Comparison of ENCODE assay signal across 9 mouse cellular contexts in the genomic region with DNA sequence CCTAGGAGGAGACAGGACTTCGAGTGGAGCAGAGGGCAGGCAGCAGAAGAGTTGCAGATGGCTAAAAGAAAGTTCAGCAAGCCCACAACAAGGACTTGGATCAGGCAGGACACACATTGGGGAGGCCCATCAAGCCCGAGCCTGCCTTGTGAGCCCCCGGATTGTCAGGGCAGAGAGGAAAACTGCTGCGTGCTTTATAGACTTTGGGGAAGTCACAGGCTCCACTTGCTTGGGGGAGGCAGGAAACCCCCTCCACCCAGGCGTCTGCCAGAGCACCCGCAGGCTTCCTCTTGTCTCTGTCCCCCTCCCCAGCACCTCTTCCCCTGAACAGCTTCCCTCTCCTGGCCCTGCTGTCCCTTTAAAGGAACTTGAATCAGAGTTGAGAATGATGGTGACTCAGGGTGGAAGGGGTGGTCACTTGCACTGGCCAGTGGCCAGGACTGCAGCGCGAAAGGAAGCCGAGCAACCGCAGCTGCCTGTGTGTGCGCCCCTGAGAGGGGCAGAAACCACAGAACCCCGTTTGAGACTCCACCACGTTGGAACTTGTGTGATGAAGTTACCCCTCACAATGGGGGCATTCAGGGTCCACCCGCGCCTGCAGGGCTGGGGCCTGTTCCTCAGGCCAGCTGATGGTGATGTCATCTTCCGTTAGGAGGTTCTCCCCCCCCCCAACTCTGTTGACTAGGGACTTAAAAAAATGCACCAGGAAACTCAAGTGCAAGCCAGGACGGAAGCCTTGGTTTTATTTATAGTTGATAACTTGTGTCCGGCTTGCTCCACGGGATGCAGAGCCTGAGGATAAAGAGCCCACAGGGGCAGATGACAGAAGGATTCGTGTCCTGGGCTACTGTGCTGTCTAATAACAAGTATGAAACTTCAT.
DNase-seq lines count a peak whose midpoint lies in the region; ATAC-seq and TF ChIP-seq lines count a peak whose summit lies in the region.
"Had no signal": no experiment of that assay in that cellular context is flagged by ENCODE, and none has a peak within 500 bp of the region (broad histone marks: within the 10 kb centered on the region; RNA-seq: fewer than 3 reads in every experiment).

No protein-coding gene starts in this region.

- H3K9me3 ChIP-seq in heart, embryonic 14.5 days (ENCODE audit: control insufficient read depth, low read length), result no peaks in the 10 kb centered on the region
- H3K9me3 ChIP-seq in kidney, embryonic 16.5 days (ENCODE audit: low read length), result no peaks in the 10 kb centered on the region
- no peaks in the 10 kb centered on the region for H3K9me3 ChIP-seq in liver, embryonic 11.5 days (ENCODE audit: control insufficient read depth, low read length)
- H3K9me3 ChIP-seq in stomach, postnatal 0 days (ENCODE audit: control insufficient read depth, low read length), result no peaks in the 10 kb centered on the region
- H3K9me3 ChIP-seq: midbrain, embryonic 12.5 days had no signal

- peak overlapping the region; percentile 4 to 20; a peak in 3 of 4 replicates for H3K4me3 ChIP-seq in heart, embryonic 14.5 days (ENCODE audit: control insufficient read depth in 1 of 2, insufficient read depth in 1 of 2, low read depth in 1 of 2, low read length in 2 of 2)
- peak overlapping the region; percentile 15; the same call in 1 of the 2 replicates for H3K4me3 ChIP-seq in kidney, embryonic 16.5 days (ENCODE audit: low read length)
- no peak overlapping the region for H3K4me3 ChIP-seq in liver, embryonic 11.5 days (ENCODE audit: low read depth, low read length)
- H3K4me3 ChIP-seq in stomach, postnatal 0 days (ENCODE audit: low read depth, low read length), result peak overlapping the region; percentile 15; the same call in 1 of the 2 replicates
- H3K4me3 ChIP-seq: midbrain, embryonic 12.5 days had no signal

- peak overlapping the region; percentile 52 for H3K9ac ChIP-seq in heart, embryonic 14.5 days (ENCODE audit: low read length)
- H3K9ac ChIP-seq in kidney, embryonic 16.5 days (replicated peaks; ENCODE audit: low read length), result peak overlapping the region; percentile 50
- H3K9ac ChIP-seq in liver, embryonic 11.5 days (ENCODE audit: low read depth, low read length), result peak overlapping the region; percentile 46; the same call in 1 of the 2 replicates
- peak overlapping the region; percentile 41 for H3K9ac ChIP-seq in stomach, postnatal 0 days (ENCODE audit: low read length)
- H3K9ac ChIP-seq: midbrain, embryonic 12.5 days had no signal

- H3K36me3 ChIP-seq in heart, embryonic 14.5 days (ENCODE audit: control insufficient read depth, insufficient read depth, low read length), result no peaks in the 10 kb centered on the region
- H3K36me3 ChIP-seq in kidney, embryonic 16.5 days (ENCODE audit: insufficient read depth, low read length), result no peaks in the 10 kb centered on the region
- no peaks in the 10 kb centered on the region for H3K36me3 ChIP-seq in liver, embryonic 11.5 days (ENCODE audit: control insufficient read depth, insufficient read depth, low read length)
- H3K36me3 ChIP-seq in stomach, postnatal 0 days (ENCODE audit: control insufficient read depth, insufficient read depth, low read length), result no peaks in the 10 kb centered on the region
- H3K36me3 ChIP-seq: midbrain, embryonic 12.5 days had no signal

- ATAC-seq in heart, embryonic 14.5 days (ENCODE audit: insufficient number of reproducible peaks, insufficient read depth, low FRiP score, low read depth), result peak; percentile 76
- ATAC-seq in kidney, embryonic 16.5 days (ENCODE audit: low FRiP score, low TSS enrichment), result peak; percentile 78
- ATAC-seq in liver, embryonic 11.5 days (replicated peaks; ENCODE audit: low FRiP score), result peak; percentile 55
- ATAC-seq in stomach, postnatal 0 days (ENCODE audit: low FRiP score, low TSS enrichment), result peak; percentile 72

- H3K4me2 ChIP-seq in heart, embryonic 14.5 days (ENCODE audit: low read length), result peak overlapping the region; percentile 57
- peak overlapping the region; percentile 47 for H3K4me2 ChIP-seq in kidney, embryonic 16.5 days (replicated peaks; ENCODE audit: low read depth, low read length)
- peak overlapping the region; percentile 55 for H3K4me2 ChIP-seq in liver, embryonic 11.5 days
- peak overlapping the region; percentile 47 for H3K4me2 ChIP-seq in stomach, postnatal 0 days (replicated peaks; ENCODE audit: low read depth)
- H3K4me2 ChIP-seq: midbrain, embryonic 12.5 days had no signal

- peak; percentile 54 to 60 for DNase-seq in cerebellum, postnatal 10 days
- DNase-seq in cerebellum, postnatal 36 days, result no peak
- DNase-seq in fibroblast of lung, adult 2 months (ENCODE audit: low read depth), result peak; percentile 64
- peak; percentile 48 for DNase-seq in liver, embryonic 11.5 days (ENCODE audit: low spot score)
- peak; percentile 62 for DNase-seq in naive thymus-derived CD4-positive, alpha-beta T cell, adult 2 months (ENCODE audit: low read depth)
- DNase-seq in stomach, postnatal 0 days (ENCODE audit: low spot score), result peak; percentile 73

- TF ChIP-seq EP300 in stomach, postnatal 0 days (optimal IDR thresholded peaks at IDR 0.05), result no peak

- 19% methylated on average over 20 of the region's 20 CpGs for WGBS in heart, embryonic 14.5 days
- WGBS in kidney, embryonic 16.5 days, result 15% methylated on average over 20 of the region's 20 CpGs
- 26% methylated on average over 20 of the region's 20 CpGs for WGBS in liver, embryonic 11.5 days
- WGBS in stomach, postnatal 0 days, result 11% methylated on average over 20 of the region's 20 CpGs

- peaks cover 32 to 39% of the 10 kb centered on the region in 2 experiments for H3K4me1 ChIP-seq in heart, embryonic 14.5 days (ENCODE audit: control insufficient read depth in 2 of 2, insufficient read depth in 2 of 2, low read length in 2 of 2)
- peaks cover 37% of the 10 kb centered on the region for H3K4me1 ChIP-seq in kidney, embryonic 16.5 days (ENCODE audit: insufficient read depth, low read length)
- H3K4me1 ChIP-seq in liver, embryonic 11.5 days (replicated peaks; ENCODE audit: control insufficient read depth, insufficient read depth, low read length), result peaks cover 22% of the 10 kb centered on the region
- peaks cover 4% of the 10 kb centered on the region; the same call in 1 of the 2 replicates for H3K4me1 ChIP-seq in stomach, postnatal 0 days (replicated peaks; ENCODE audit: control insufficient read depth, insufficient read depth)

- H3K27ac ChIP-seq in heart, embryonic 14.5 days (replicated peaks in 1 of 2; ENCODE audit: control insufficient read depth in 1 of 2, insufficient read depth in 1 of 2, low read depth in 2 of 2, low read length in 2 of 2), result peak overlapping the region; percentile 84 to 91
- H3K27ac ChIP-seq in kidney, embryonic 16.5 days (ENCODE audit: low read length), result peak overlapping the region; percentile 93
- peak overlapping the region; percentile 67 for H3K27ac ChIP-seq in liver, embryonic 11.5 days (ENCODE audit: low read depth, low read length)
- peak overlapping the region; percentile 87 for H3K27ac ChIP-seq in stomach, postnatal 0 days (replicated peaks)
- H3K27ac ChIP-seq: midbrain, embryonic 12.5 days had no signal

- no peaks in the 10 kb centered on the region for H3K27me3 ChIP-seq in heart, embryonic 14.5 days (ENCODE audit: control insufficient read depth, insufficient read depth, low read length)
- H3K27me3 ChIP-seq in kidney, embryonic 16.5 days (ENCODE audit: insufficient read depth, low read length), result no peaks in the 10 kb centered on the region
- no peaks in the 10 kb centered on the region for H3K27me3 ChIP-seq in liver, embryonic 11.5 days (replicated peaks; ENCODE audit: control insufficient read depth, insufficient read depth, low read length)
- no peaks in the 10 kb centered on the region for H3K27me3 ChIP-seq in stomach, postnatal 0 days (ENCODE audit: control insufficient read depth, insufficient read depth, low read length)
- H3K27me3 ChIP-seq: midbrain, embryonic 12.5 days had no signal

- no peak for TF ChIP-seq CTCF in stomach, postnatal 0 days (IDR thresholded peaks at IDR 0.05; ENCODE audit: low read depth)

Comparison
In these comparisons a context has a peak if more than half of its experiments do, and no peak if none do; other contexts are left out.
1. DNase-seq: peak in cerebellum, postnatal 10 days (2 of 2), fibroblast of lung, adult 2 months (single experiment), liver, embryonic 11.5 days (single experiment), naive thymus-derived CD4-positive, alpha-beta T cell, adult 2 months (single experiment) and stomach, postnatal 0 days (single experiment); none in cerebellum, postnatal 36 days (0 of 2).
2. Peak in every context shown above with its lines, with median percentiles within 50 percentile points of each other: ATAC-seq, H3K27ac ChIP-seq, H3K4me2 ChIP-seq and H3K9ac ChIP-seq.